Mouse (Mus musculus) frontal cortex, postnatal 10 days (tissue): ENCODE measurements around the gene Slfnl1.

Source experiments
- DNase-seq, 2 experiments: peaks; one replicate each; pipeline ENCODE4 v3.0.0; 2022; ENCODE audit warnings: low spot score in 2 of 2, mixed read lengths in 1 of 2

The Slfnl1 gene

DNA sequence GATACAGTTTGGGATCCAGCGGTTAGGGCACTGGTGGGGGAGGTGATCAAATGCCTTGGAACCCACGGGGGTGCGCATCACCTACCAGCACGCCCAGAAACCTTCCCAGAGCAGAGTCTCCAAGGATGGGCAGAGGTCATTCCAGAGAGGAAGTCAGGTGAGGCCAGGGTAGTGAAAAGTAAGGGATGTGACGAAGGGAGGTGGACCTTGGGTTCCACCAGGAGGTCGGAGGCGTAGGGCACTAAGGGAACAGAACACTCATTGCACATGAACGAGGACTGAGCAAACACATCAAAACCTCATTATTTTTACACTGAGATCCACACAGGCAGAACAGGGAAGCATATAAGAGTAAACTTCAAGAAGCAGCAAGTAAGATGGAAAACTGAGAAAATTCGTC, 49.7 kb downstream of the Slfnl1 start:
- no peak for DNase-seq
